Mouse (Mus musculus) liver, embryonic 14.5 days (tissue): ENCODE data around the gene Ezh1. TPM values are rescaled to one million over a fixed set of nuclear protein-coding genes. Genes with fewer than 3 reads are reported as not detected.

Experiments
- ATAC-seq: fragments of 200-750 bp; cut with Nextera tagmentation; 2 replicates; pipeline ENCODE4 v1.8.0; 2017; ENCODE audit warnings: moderate number of reproducible peaks, mild to moderate bottlenecking, moderate library complexity; ENCODE audit not compliant: insufficient read depth
- DNase-seq, 3 experiments: peaks; one replicate each; pipeline ENCODE4 v3.0.0-alpha.2; 2012 to 2013; ENCODE audit warnings: low read depth in 3 of 3, low spot score in 3 of 3
- H3K27ac ChIP-seq: fragments of 300-500 bp; sonication (generic); 2 replicates; pipeline ENCODE4 v1.5.1; 2014; ENCODE audit warnings: moderate library complexity, mild to moderate bottlenecking, control low read depth, inconsistent platforms
- H3K27me3 ChIP-seq: fragments of 300-500 bp; sonication (generic); 2 replicates; pipeline ENCODE4 v1.6.1; 2014; ENCODE audit warnings: mild to moderate bottlenecking, low read length, moderate library complexity; ENCODE audit not compliant: control insufficient read depth, insufficient read depth
- H3K36me3 ChIP-seq: fragments of 300-500 bp; sonication (generic); replicated peaks from 2 replicates; pipeline ENCODE4 v1.6.1; 2014; ENCODE audit warnings: low read depth; ENCODE audit not compliant: control insufficient read depth, insufficient read depth
- H3K4me1 ChIP-seq, 2 experiments: fragments of 200-500 bp in 1 of 2; fragments of 300-500 bp in 1 of 2; sonication (generic) in 1 of 2; replicated peaks; 2 replicates each; pipeline ENCODE4 v1.6.1; 2012 to 2014; ENCODE audit warnings: antibody characterized with exemption in 1 of 2, inconsistent platforms in 1 of 2, low read length in 1 of 2; ENCODE audit not compliant: control insufficient read depth in 2 of 2, insufficient read depth in 2 of 2
- H3K4me2 ChIP-seq: fragments of 300-500 bp; sonication (generic); 2 replicates; pipeline ENCODE4 v1.6.1; 2014; ENCODE audit warnings: low read depth, mild to moderate bottlenecking, control low read depth, moderate library complexity
- H3K4me3 ChIP-seq, 2 experiments: fragments of 200-500 bp in 1 of 2; fragments of 300-500 bp in 1 of 2; sonication (generic) in 1 of 2; 2 replicates each; pipeline ENCODE4 v1.5.1; 2012 to 2014; ENCODE audit warnings: low read depth in 2 of 2, low read length in 2 of 2, mild to moderate bottlenecking in 2 of 2, control low read depth in 1 of 2, inconsistent platforms in 1 of 2, moderate library complexity in 1 of 2; ENCODE audit not compliant: insufficient read depth in 1 of 2
- H3K9ac ChIP-seq: fragments of 300-500 bp; sonication (generic); replicated peaks from 2 replicates; pipeline ENCODE4 v1.6.1; 2014; ENCODE audit warnings: mild to moderate bottlenecking, control low read depth, moderate library complexity
- H3K9me3 ChIP-seq: fragments of 300-500 bp; sonication (generic); 2 replicates; pipeline ENCODE4 v1.6.1; 2016; ENCODE audit warnings: low read length, mixed read lengths; ENCODE audit not compliant: control insufficient read depth
- CTCF ChIP-seq: IDR thresholded peaks from 2 replicates; pipeline ENCODE4 v1.5.1; 2016; ENCODE audit warnings: antibody characterized with exemption, low read depth, control low read depth
- EP300 ChIP-seq: IDR thresholded peaks from 2 replicates; pipeline ENCODE4 v1.6.1; 2016; ENCODE audit warnings: antibody characterized with exemption, low read depth
- WGBS: fragments of 180-500 bp; shearing (Covaris S2); extraction: QIAGEN DNeasy Blood & Tissue Kit; methylation state at CpG from one replicate; pipeline ENCODE4 v1.1.7; 2014; ENCODE audit not compliant: insufficient replicate concordance; 5-methylcytosine and 5-hydroxymethylcytosine counted together
- polyA plus RNA-seq, 2 experiments: library from polyadenylated mRNA; depleted of rRNA in 1 of 2; stranded (reverse) in 1 of 2; unstranded in 1 of 2; fragments of >200 nt; fragmentation: Nextera tagmentation in 1 of 2; extraction: Ambion mirVana in 1 of 2; gene quantifications; 2 replicates each; pipeline versions ENCODE4 v1.2.1 to v1.2.3; 2012 to 2014

Ezh1 gene
- polyA plus RNA-seq, 2 experiments, result 7.9 to 8.8 TPM

DNA sequence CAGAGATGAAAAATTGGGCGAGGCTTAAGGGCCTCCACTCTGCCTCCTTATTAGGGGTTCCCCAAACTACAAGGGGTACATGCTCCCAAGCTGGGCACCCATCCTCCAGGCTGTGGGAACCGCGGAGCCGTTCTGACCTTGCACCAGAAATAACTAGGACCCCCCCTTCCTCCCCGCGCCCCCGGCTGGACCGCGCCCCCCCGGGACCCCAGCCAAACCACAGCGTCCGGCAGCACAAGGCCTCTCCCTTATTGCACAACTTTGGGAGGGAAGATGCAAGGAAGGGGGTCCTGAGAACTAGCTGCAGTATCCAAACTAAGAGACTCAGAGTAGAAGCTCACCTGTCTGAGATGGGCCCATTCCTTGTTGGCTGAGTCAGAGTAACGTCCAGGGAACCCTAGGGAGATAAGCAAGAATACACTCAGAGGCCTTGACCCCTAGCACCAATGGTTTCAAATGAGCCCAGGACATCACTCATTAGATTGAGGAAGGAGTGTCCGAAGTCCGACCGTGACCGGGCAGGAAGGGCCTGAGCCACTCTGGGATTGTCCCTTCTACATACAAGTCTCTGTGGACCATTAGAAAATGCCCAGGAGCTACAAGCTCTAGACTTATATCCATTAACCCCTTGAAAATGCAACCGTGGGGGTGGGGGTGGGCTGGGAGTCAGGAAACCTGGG, 57.8 kb downstream of the Ezh1 start:
- H3K4me2 ChIP-seq, result no peak overlapping the region
- 21% methylated on average over 18 of the region's 18 CpGs for WGBS
- ATAC-seq (no peak), DNase-seq (no peak)
- no peaks in the 10 kb centered on the region for H3K36me3 ChIP-seq
- no peaks in the 10 kb centered on the region for H3K9me3 ChIP-seq
- peaks cover 0 to 10% of the 10 kb centered on the region in 2 experiments; a peak in 1 of 4 replicates for H3K4me1 ChIP-seq
- H3K27me3 ChIP-seq, result peaks cover 100% of the 10 kb centered on the region
- H3K27ac ChIP-seq, result no peak overlapping the region
- H3K9ac ChIP-seq, result no peak overlapping the region
- TF ChIP-seq EP300, result no peak
- no peak for TF ChIP-seq CTCF
- H3K4me3 ChIP-seq, result no peak overlapping the region

GRCm38 (mm10) chr11:101167963-101168300, 58.3 kb downstream of the Ezh1 start:
- no peak overlapping the region for H3K4me3 ChIP-seq
- no peak overlapping the region for H3K27ac ChIP-seq
- peaks cover 100% of the 10 kb centered on the region for H3K27me3 ChIP-seq
- no peak overlapping the region for H3K4me2 ChIP-seq
- no peak overlapping the region for H3K9ac ChIP-seq
- no peak for TF ChIP-seq EP300
- no peak for TF ChIP-seq CTCF
- ATAC-seq (no peak), DNase-seq (no peak)
- WGBS, result 33% methylated on average over 8 of the region's 8 CpGs
- no peaks in the 10 kb centered on the region for H3K36me3 ChIP-seq
- no peaks in the 10 kb centered on the region for H3K9me3 ChIP-seq
- peaks cover 0 to 7% of the 10 kb centered on the region in 2 experiments; a peak in 1 of 4 replicates for H3K4me1 ChIP-seq

DNA sequence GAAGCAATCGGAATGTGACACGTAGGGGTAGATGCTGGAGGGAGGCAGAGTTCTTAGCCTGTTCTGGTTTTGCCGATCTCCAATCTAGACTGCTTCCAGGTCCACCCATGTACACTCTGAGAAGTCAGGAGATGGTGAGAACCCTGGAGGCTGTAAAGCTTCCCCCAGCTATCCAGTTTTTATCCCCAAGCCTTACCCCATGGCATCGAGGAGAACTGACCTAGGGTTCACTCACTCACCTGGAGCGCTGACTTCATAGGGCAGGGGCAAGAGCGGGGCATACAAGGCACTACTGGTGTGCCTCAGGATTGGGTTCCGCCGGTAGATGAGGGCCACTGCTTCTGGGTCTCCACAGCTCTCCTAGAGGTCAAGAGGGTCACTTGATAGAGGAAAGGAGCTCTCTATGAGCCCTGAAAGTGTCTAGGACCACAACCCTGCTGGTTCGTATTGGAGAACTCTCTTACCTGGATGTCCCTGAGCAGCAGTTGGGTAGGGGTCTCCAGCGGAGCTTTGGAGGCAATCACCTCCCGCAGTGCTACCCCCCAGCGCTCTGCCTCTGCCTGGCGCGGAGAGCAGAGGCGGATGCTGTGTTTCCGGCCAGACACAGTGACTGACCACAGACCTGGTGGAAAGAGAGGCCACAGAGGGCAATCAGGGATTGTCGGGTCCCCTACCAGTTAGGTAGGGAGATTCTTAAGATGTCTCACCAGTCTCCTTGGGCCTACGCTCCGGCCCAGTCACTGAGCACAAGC, 58.9 kb downstream of the Ezh1 start:
- H3K4me3 ChIP-seq, result no peak overlapping the region
- H3K9me3 ChIP-seq, result no peaks in the 10 kb centered on the region
- peaks cover 100% of the 10 kb centered on the region for H3K27me3 ChIP-seq
- no peak overlapping the region for H3K27ac ChIP-seq
- no peak overlapping the region for H3K4me2 ChIP-seq
- 32% methylated on average over 19 of the region's 19 CpGs for WGBS
- no peak for ATAC-seq
- no peaks in the 10 kb centered on the region for H3K36me3 ChIP-seq
- H3K4me1 ChIP-seq, result peaks cover 0 to 5% of the 10 kb centered on the region in 2 experiments; a peak in 1 of 4 replicates
- no peak for TF ChIP-seq CTCF
- no peak for TF ChIP-seq EP300
- DNase-seq, result no peak
- no peak overlapping the region for H3K9ac ChIP-seq

DNA sequence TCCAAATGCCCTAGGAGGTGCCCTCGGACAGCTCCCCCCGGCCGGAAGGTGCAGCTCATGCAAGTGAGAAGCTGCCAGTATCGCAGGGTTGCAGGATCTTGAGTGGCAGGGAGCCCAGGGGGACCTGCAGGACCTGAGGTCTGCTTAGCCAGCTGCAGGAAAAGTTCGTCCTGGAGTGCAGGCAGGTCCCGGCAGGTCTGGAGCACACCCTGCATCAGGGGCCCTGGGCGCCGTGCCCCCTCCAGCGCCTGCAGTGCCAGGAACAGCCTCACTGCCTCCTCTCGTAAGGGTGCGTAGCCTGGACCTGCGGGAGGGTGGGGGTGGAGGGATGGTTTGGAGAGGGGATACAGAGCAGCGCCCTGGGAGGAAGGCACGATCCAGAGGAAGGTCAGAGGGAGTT, 59.9 kb downstream of the Ezh1 start:
- Histone ChIP-seq H3K4me3 (no peak overlapping the region), H3K9me3 (no peaks in the 10 kb centered on the region), H3K36me3 (no peaks in the 10 kb centered on the region), H3K27ac (no peak overlapping the region), H3K9ac (no peak overlapping the region), H3K27me3 (peaks cover 92% of the 10 kb centered on the region), H3K4me2 (no peak overlapping the region), H3K4me1 (no peaks in the 10 kb centered on the region)
- DNase-seq (no peak), ATAC-seq (no peak)
- TF ChIP-seq EP300 (no peak), CTCF (no peak)
- WGBS, result 58% methylated on average over 14 of the region's 14 CpGs
